Mouse (Mus musculus) cerebellum, adult 9-11 months (tissue): Measurements from ENCODE around the gene Ift27.

Experiments
- DNase-seq: peaks from one replicate; pipeline ENCODE4 v3.0.0; 2022

Ift27 gene

DNA sequence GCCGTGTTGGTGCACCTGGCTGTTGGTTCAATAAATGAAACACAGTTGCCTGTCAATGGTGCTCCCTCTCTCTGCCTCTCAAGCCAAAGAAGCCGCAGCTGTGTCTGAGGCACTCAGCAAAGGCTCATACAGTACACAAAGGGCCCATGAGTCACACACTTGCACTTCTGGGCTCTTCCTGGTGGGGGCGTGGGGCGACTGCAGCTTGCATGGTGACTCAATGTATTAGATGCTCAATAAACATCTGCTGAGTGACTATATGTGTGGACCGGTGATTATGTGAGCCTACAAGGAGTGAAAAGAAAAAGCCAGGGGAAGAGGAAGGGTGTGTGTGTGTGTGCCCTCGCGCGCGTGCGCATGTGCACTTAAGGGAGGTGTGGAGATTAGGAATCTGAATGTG, 2.3 kb downstream of the Ift27 start:
- peak; percentile 40 for DNase-seq

DNA sequence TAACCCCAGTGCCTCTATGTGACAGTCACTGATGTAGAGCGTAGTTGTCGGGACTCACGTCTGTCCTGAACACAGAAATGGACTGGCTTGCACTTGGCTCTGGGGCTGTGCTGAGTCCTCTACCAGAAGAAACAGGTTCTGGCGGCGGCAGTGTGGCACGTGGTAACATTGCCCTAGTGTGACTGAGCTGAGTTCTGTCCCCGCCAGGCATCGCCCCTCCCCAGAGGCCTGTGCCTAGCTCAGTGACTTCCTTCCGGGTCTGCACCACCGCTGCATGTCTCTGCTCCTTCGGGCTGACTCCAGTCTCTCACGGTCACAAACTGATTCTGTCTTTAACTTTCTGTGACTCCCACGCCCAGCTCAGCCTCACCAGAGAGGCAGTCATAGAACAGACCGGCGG, 3.2 kb downstream of the Ift27 start:
- no peak for DNase-seq

DNA sequence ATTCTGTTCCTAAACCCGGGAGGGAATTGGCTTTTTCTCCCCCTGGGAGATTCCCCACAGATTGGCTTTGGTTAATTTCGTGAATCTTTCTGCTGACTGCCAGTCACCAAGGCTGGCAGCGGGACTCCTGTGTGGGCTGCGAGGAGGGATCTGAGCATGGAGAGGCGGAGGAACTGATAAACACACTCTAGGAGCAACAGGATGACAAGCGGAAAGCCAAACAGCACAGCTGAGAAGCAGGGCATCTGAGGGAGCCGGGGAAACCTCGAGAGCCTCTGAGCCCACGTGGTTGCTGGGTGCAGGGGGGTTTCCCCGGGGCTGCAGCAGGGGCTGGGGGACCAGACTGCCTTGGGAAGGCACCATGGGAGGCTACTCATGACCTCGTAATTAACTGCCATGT, 4.3 kb downstream of the Ift27 start:
- DNase-seq, result no peak

DNA sequence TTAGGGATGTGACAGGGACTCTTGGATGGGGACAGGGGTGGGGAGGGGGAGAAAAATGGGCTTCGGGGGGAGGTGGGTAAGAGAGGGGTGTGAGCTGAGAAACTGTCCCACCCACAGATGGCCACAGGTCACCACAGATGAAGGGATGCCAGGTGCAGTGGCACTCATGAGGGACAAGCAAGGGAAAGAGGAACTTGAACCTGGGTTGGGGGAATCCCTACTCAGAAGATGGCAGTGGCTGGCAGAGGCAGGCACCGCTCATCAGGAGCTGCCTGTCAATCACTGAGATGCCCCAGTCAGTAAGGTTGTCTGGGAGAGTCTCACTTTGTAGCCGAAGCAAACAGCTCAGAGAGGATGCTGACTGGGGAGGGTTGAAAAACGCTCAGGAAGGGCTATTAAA, 8.6 kb downstream of the Ift27 start:
- no peak for DNase-seq

DNA sequence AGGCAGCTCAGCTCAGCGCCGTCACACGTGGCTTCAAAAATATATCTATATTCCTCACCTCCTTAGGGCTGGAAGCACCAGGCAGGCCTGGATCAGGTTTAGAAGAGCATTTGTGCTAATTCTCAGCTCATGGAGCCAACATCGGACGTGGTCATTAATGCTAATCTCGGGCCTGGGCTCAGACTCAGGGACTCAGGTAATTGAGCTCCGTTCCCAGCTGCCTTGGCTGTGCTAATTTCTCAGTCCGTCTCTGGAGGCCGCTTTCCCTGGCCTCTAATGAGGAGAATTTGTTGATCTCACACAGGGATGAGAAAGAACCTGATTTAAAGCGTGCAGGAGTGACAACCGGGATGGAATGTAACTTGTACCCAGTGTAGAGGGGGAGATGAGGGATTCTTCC, 9.4 kb downstream of the Ift27 start:
- no peak for DNase-seq

DNA sequence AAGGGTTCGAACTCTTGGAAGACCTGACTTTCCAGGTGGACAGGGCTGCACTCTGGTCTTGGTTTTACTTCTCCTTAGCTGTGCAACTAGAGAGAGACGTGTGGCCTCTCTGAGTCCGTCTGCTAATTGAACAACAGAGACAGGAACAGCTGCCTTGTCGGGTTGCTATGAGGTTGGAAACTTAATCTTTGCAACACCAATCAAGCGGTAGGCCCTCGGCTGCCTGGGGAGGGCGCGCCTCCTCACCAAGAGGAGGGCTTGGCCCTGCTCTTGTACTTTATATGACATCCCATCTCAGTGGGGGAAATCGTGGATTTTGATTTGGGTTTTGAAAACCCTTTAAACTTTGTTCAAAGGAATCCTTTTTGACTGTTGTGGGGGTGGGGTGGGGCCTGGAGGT, 12.0 kb downstream of the Ift27 start:
- no peak for DNase-seq

DNA sequence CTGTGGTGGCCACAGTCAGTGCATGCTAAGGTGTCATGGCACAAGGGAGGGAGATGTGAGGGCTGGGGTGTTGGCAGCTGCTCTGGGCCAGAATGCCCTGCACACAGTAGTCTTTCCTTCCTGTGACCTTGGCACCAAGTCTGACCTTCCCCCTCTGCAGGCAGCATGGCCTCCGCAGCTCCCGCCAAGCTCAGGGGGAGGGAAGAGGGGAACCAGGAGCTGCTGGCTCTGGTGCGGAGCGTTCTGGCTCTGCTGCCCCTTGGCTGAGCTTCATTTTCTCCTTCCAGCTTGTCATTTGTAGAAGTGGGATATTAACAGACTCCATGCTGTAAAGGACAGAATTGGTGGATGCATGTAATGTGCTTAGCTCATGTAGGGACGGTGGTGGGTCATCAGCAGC, 15.6 kb downstream of the Ift27 start:
- DNase-seq, result no peak

DNA sequence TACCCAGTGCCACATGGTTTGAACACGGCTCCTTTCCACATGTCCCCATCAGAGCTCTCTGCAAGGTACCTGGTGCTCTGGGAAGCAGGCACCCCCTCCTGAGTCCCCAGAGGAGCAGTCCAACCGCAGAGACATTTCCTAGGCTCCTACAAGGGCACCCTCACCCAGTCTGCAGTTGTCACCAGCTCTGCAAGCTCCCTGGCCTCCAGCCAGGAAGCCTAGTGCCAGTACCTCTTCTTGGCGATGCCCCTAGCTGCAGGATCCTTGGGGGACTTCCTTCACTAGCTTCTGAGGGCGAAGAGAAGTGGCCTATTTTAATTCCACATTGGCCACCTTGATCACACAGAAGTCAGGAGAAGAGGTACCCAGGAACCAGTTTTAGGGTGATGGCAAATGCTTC, 16.1 kb downstream of the Ift27 start:
- DNase-seq, result no peak

DNA sequence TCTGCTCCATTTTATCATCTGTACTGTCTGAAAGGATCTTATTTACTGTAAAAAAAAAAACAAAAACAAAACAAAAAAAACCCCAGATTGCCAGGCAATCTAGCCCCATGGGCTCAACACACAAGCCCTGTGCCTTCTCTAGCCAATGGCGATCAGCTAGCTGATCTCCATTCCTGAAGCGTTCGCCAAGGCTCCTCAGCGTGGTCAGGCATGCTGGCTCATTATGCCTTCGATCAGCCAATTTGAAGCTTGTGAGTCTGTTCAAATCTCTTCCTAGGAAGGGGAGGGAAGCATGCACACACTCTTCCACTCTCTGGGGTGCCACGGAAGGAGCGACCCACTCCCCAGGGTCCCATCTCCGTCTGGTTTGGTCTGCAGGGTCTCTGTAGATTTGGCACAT, 16.6 kb downstream of the Ift27 start:
- no peak for DNase-seq

DNA sequence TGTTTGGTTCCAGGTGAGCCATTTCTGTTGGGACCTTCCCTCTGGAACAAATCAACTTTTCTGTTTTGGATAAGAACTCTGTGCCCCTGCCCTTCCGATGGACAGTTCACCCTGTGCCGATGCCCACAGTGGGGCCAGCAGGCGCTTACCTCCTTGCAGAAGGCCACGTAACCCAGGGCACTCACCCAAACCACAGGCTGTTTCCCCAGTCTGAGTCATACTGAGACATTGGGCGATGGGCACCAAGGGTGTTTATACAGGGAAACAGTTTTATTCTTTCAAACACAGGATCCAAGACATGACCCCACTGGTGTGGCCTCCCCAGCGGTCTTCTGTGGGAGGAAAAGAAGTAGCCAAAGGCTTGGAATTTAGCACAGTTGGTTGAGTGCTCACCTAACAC, 18.5 kb downstream of the Ift27 start:
- no peak for DNase-seq

DNA sequence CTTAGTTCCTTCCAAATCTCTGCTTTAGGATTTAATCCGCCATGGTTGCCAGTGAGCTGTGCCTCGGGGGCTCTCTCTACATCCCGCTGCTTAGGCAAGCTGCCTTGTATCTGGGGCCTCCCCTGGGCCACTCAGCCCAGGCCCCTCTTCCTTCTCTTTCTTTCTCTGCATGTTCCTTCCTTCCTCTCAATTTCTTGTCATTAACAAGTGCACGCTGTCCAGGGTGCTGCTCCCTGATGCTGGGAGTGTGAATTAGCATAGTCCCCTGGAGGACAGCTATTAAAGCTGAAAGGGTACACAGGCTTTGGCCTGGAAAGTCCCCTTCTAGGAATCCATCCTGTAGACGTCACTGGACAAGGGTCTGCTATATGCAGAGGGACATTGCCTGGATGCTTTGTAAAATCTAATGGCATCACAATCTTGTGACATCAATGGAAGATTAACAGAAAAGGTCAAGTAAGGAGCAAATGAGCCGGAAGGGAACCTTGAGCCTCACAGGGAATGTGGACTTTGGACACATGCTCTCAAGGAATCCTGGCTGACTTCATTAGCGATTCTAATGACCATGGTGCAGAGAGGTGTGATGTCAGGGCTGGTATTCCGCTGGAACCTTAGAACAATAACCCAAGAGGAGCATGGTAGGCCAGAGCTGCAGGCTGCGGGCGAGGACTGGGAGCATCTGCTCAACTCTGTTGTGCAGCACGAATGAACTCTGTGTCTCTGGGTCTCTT, 20.7 kb downstream of the Ift27 start:
- DNase-seq, result no peak

DNA sequence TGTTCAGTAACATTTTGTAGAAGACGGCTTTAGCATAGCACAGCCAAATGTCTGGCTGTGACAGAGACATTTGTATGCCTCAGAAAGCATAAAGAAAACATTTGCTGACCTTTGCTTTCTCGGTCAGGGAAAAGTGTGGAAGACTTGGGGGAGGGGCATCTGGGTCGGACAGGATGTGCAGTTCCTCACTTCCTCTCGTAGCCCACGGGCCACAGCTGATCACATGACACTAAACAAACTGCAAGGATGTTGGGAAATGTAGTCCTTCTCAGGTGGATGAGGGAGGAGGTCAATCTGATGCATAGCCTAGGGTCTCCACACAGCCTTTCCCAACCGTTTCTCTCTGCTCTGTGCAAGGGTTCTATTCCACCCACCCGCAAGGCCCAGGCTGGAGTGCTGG, 25.3 kb downstream of the Ift27 start:
- no peak for DNase-seq

DNA sequence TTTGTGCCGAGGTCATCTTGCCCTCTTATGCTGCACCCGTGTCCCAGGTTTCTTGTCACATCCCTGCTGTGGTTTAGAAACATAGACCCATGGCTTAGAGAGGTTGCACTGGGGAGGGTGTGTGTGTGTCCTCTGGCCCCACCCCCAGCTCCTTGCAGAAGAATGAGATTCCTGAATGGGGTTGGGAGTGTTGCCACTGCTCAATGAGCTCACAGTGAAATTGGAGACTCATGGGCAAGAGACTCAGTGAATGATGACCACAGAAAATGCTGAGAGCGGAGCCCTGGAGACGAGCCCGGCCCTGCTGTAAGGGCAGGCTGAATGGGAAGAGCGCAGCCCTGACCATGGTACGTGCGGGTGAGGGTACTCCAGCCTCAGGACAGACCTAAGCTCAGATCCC, 33.7 kb downstream of the Ift27 start:
- no peak for DNase-seq

DNA sequence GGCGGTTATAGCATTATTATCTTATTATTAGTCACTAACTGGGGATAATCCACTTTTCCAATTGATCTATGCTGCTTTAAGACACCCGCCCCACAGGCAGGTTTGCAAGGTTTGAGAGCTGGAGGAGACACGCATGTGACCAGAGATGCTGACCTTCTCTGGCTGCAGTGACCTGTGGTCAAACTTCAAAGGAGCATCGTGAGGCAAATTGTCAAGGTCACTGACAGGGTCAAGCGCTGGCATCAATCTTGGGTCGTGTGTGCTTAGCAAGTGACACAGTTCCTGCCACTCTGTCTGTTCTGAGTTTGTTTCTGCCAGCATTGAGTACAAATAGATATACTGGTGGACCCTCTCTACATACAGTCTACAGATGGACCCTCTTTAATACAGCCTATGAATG, 39.3 kb downstream of the Ift27 start:
- no peak for DNase-seq

DNA sequence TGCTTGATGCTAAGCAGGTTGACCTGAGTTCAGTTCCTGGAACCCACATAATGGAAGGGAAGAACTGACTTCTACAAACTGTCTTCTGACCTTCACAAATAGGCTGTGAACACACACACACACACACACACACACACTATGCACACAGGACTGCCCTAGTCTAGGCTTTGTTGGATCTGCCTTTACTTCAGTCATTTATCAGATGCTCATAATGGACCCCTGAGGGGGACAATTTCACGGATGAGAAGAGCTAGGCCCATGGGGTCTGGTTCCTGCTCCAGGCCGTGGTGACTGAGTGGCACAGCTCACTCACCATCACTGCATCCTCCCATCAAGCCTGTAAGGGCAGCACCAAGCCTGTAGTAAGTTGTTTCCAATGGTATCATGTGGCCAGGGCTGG, 40.5 kb downstream of the Ift27 start:
- DNase-seq, result no peak

DNA sequence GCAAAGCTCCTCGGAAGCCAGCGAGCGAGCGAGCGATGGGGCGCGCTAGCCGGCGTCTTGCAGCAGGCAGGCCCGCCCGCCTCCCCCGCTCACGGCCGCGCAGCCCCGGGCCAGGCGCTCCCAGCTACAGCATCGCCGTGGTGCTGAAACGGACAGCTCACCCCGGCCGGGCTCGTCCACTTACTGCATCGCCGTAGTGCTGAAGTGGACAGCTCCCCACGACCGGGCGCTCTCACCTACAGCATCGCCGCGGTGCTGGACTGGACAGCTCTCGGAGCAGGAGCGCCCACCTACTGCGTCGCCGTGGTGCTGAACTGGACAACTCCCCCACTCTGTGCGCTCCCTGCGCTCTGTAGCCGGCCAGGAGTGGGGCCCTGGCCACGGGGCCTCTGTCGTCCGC, 54.2 kb downstream of the Ift27 start, which contains the start of gene Cacng2:
Cacng2 (minus strand) TSS at position 325 of the 400 bp plus-strand sequence.
- DNase-seq, result peak; percentile 81

DNA sequence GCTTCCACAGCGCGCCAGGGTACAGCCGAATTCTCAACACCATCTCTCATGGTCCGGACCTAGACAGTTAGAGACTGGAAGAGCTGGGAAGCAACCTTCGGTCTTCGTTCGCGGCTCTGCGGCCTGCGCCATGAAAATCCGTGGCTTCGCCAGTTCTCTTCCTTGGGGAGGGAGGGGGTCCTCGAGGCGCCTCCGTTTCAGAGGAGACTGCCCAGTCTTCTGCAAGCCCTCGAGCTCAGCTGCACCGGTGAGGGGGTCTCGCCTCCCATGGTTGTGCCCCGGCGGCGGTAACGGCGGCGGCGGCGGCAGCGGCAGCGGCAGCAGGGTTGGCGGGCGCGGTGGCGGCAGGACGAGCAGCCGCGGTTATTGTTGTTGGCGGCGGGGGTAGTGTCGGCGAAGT, 54.7 kb downstream of the Ift27 start:
- DNase-seq, result no peak

DNA sequence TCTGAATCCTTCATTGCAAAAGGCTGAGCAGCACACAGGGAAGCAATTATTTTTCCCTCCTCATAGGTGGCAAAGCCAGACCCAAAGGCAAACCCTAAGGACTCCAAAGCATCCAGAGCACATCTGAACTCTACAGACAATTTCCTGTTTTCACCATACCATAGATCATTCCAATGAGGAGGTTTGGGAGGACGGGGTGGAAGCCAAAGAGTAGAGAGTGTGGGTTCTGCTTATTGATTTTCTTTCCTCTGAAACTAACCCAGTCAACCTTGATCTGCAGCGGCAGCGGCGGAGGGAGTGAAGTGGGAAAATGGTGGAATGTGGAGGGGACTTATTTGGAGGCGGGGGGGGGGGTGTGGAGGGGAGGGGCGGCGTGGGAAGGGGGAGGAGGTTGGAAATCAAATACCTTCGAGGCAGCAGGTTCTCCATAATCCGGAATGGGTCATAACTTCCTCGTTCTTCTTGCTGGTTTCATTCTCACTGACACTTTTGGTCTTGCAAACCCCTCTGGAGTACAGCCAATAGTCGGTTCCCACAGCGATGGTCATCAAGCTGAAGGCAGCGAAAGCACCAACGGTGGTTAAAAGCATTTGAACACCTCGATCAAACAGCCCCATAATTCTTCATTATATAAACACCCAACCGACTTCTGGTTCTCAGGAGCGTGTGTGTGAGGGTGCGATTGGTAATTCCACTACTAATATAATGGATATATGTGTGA, 55.5 kb downstream of the Ift27 start:
- peak; percentile 68 for DNase-seq

DNA sequence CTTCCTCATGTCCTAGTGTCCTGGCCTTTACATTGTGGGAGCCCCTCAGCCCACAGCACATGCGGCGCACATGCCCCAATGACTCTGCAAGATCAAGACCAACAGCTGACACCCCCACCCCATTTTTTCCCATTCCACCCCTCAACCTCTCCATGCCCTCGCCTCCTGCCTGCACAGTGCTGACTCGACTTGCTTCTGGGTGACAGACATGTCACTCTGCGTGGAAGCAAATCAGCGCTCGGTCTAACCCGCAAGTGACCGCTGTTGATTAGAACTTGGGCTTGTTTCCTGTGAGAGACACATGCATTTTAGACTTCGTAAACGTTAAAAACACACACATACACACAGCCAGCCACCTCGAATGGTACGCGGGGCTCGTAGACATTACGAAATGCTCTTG, 56.2 kb downstream of the Ift27 start:
- DNase-seq, result peak; percentile 50

DNA sequence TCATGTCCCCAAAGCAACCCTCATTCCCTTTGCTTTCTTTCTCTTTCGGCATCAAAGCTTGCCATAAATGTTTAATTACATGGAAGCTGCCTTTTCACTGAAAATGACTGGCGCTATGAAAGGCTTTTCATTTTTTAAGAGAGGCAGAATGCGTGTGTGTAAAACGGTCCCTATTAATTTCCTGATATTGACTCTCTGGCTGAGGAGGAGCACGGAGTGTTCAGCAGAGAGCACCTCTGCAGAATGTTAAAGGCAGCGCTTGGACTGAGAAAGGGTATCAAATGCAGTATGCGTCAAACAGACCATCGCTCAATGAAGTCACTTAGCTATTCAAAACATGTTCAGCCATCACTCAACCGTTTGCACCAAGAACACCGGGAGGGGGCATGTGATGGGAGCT, 57.0 kb downstream of the Ift27 start:
- no peak for DNase-seq

DNA sequence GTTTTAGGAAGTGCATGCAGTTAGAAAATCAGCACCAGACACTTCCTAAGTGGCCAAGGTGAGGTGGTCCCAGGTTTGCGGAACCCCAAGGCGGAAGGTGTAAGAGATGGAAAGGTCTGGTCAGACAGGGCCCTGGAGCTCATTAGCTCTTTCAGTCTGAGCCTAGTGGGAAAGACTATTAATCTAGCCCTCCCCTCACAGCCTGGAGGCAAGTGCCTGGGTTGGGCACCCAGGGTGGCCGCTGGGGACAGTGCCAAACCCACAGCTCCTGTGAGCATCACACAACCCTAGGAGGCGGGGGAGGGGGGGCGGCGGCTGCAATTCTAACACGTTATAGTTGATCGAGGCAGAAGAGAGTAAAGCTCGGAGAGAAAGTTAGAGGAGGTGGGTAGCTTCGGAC, 57.7 kb downstream of the Ift27 start:
- DNase-seq, result peak; percentile 55
